Mouse (Mus musculus): ENCODE data around the gene Omt2b.
"Not testable (repeated sequence)": the region's sequence is repeated elsewhere in the genome, so short reads cannot be mapped to it uniquely, and the experiment has no call there.

DNA sequence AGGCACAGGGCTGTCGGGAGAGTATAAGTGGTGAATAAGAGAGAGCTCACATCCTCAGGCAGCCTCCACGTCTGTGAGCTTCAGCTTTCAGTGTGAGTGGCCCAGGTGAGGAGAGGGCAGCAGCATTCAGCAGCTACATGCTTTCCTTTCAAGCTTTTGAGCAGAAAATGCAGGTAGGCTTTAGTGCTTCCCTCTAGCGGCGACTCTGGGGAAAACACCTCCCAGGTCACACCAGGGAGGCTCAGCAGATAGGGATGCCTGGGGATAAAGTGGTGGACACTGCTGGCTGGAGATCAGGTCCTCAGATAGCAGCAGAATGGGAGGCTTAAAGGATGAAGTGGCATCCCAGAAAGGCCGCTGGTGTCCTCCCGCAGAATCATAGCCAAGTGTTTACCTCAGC lies 31.3 kb upstream of the Omt2b start:
- peak; percentile 65 for TF ChIP-seq CTCF (conservative IDR thresholded peaks at IDR 0.05; ENCODE audit: insufficient read depth, insufficient read length, low read depth, low read length)
- TF ChIP-seq POLR2A (IDR thresholded peaks at IDR 0.05; ENCODE audit: low read depth, low read length) = not testable (repeated sequence)
